Mouse (Mus musculus) urinary bladder, adult 18-20 months (tissue): ENCODE results near the gene Plcd1.

Source experiments
- DNase-seq, 2 experiments: peaks; one replicate each; pipeline ENCODE4 v3.0.0; 2022; ENCODE audit warnings: low spot score in 2 of 2, mixed read lengths in 2 of 2

Gene Plcd1

GRCm38 (mm10) chr9:119053964-119054576, 39.2 kb downstream of the Plcd1 start:
- no peak for DNase-seq

- DNase-seq = peak in 1 of 2 experiments; percentile 74
These were observed 41.0 kb downstream of the Plcd1 start, which contains the start of gene Vill for GRCm38 (mm10) chr9:119052154-119052944. Gene Vill (plus strand): TSS chr9:119052778.

- peak in 1 of 2 experiments; percentile 54 for DNase-seq
These were observed 42.1 kb downstream of the Plcd1 start for GRCm38 (mm10) chr9:119051158-119051557.

DNA sequence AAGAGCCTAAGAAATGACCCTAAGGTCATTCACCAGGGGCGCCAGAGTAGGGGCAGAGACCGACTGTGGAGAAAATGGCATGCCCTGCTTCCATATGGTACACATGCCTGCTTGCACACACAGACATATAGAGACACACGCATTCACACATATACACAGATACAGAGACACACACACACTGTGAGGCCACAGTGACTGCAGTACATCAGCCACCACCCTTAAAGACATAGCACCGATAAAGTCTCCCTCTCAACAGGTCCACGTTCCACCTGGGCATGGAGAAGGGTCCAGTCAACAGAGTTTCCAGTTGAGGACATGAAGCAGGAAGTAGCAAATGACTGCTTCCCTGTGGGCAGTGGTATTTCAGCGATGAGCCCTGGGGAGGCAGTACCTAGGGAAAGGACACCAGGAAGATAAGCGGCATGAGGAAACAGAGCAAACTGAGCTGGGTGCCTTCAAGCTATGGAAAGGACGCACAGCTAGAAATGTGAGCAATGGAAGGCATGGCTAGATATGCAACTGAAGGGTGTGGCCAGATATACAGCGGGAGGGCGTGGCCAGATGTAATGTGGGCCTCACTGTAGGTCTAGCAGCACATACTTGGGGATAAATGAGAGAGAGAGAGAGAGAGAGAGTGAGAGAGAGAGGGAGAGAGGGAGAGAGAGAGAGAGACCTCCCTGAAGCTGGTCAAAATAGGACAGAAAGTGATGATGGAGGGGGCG, 45.0 kb downstream of the Plcd1 start:
- DNase-seq = no peak

GRCm38 (mm10) chr9:119040101-119040775, 53.1 kb downstream of the Plcd1 start:
- DNase-seq = no peak

DNA sequence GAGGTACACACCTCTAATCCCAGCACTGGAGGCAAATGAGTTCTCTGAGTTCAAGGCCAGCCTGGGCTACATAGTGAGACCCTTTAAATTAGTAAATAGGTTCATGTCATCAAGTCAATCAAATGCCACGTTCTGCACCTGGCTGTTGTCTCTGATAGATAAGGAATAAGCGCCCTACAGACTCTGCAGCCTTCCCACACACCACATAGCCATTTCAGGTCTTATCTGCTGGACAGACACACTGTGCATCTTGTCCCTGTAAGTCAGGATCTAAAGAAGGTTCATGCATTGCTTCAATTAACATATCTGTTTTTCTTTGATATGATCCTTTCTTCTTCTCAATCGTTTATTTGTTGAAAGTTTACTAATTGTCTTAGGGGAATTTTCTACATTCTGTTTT, 54.7 kb downstream of the Plcd1 start:
- no peak for DNase-seq

DNA sequence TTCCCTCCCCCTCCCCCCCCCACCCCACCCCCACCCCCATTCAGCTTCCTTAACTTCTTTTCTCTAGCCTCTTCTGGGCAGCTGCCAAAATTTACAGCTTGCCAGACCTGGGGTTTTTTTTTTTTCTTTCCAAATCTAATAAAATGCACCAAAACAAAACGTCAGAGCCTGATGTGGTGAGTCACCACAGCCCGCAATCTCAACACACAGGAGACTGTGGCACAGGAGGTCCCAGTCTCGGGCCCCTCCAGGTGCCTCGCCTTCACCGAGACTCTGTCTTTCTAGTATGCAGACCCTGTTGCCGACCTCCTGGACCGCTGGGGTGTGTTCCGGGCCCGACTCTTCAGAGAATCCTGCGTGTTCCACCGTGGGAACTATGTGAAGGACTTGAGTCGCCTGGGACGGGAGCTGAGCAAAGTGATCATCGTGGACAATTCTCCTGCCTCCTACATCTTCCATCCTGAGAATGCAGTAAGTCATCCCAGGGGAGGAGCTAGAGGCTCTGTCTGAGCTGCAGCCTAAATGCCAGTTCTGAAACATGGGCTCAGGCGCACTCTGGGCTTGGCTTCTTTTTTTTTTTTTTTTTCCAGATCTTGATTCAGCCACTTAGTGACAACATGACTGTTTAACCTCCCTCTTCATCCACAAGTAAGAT, 56.1 kb downstream of the Plcd1 start:
- no peak for DNase-seq

GRCm38 (mm10) chr9:119035836-119036235, 57.5 kb downstream of the Plcd1 start:
- peak in 1 of 2 experiments; percentile 76 for DNase-seq

DNA sequence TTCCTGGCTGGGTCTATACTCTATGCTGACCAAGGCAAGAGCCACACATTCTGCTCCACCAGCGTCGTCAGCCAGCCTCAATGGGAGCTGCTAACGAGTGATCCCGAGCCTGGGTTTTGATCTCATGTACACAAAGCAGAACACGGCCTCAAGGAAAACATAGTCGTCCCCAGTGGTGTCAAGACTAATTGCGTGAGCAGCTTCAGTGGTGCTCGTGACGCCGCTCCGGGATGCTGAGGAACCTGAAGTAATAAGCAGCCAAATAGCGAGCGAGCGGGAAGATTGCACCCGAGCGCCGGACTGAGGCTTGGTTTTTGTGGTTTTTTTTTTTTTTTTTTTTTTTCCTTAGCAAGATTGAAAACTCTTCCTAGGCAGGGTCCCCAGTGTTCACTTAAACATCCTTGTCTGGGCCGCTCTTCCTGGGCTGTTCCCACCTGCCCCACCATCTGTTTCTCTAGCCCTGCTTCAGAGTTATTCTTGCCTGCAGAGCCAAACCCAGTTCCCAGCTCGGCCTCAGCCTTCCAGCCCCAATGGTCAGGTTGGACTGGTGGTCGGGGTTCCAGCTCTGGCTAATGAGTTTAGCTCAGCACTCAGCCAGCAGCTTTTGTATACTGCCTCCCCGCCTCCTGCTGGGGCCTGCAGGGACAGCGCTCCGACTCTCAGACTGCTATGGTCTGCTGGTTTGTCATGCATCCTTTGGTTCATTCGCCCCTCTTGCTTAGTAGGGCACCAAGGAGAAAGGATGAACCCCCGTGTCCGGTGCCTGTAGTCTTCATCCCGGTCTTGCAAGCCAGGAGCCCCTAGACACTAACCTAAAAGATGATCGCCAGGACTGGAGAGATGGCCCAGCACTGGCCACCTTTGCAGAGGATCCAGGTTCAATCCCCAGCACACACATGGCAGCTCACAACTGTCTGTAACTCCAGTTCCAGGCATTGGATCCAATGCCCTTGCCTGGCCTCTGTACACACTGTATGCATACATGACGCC, 58.3 kb downstream of the Plcd1 start:
- DNase-seq = no peak

DNA sequence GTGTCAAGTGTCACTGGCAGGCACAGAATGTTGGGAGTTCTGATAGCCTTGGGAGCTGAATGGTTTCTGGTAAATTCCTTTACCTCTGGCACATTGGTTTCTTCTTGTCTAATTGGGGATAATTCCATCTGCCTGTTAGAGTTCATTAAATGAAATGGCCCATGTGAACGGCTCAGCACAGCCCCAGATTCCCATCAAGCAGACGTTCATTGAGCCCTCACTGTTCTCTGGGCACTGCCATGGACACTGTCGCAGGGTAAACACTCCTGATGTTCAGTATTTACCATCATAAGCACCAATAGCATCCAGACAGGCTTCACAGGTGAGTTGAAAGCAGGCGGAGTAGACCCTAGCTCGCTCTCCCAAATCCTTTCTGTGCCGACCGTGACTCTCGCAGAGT, 59.2 kb downstream of the Plcd1 start:
- no peak for DNase-seq

DNA sequence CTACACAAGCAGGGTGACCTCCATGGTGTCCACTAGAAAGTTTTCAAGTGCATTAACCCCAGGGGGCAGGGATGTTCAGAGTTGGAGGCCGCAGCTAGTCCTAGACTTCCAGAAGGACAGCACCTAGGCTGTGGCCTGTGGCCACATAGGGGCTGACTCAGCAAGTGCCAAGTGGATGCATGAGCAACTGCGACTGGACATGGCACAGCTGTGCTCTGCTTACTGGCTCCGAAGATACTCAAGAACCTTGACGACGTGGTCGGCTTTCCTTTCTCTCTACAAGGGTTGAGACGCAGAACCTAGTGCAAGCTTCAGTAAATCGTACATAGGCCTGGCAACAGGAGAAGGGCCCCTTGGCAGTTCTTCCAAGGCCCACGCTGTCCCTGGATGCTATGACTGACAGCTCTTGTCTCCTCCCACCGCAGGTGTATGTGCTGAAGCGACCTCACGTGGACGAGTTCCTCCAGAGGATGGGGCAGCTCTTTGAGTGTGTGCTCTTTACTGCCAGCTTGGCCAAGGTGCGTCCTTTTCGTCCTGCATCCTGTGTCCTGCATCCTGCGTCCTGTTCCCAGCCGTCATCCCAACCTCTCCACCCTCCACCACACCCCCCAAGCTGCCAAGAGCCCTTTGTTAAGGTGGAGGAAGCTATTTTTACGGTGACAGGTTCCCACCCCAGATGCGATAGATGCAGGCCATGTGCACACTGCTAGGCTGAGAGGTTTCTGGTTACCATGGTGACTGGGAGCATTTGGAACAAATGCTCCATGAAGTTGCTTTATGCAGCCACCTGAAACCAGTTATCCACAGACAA, 60.0 kb downstream of the Plcd1 start:
- DNase-seq = no peak

DNA sequence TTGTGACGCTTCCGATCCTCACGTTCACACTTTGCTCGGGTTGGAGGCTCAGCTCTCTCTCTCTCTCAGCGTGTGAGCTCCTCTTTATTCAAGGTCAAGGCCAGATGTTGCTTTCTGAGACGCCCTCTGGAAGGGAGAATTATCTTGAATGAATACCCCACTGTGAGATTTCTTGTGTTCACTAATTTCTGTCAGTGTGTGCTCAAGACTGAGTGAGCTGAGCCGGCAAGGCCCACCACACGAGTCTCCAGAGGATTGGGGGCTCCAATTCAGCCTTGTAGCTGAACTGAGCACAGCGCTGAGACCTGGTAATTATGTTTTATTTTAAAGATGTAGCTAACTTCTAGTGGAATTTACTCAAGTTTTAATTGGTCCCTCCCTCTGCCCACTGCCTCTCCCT, 60.8 kb downstream of the Plcd1 start:
- no peak for DNase-seq

DNA sequence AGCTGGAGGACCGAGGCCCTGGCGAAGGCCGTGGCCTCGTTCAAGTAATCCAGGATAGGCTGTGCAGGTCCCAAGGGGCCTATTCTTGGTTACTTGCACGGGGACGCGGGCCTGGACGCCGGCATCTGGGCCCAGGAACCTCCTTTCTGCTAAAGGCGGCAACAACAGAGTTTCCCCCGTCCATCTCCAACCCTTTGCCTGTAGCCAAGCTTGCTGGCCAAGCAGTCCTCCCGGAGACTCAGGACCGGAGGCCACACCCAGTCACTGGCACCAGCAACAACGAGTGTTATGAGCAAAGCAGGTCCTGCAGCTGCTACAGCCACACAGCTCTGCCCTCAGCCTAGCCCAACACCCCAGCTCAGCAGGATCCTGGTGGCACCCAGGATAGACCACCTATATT, 61.5 kb downstream of the Plcd1 start:
- DNase-seq = peak in 1 of 2 experiments; percentile 62

GRCm38 (mm10) chr9:119031038-119031437, 62.3 kb downstream of the Plcd1 start:
- DNase-seq = no peak

GRCm38 (mm10) chr9:119029568-119029967, 63.7 kb downstream of the Plcd1 start:
- no peak for DNase-seq

GRCm38 (mm10) chr9:119028226-119029195, 64.8 kb downstream of the Plcd1 start:
- no peak for DNase-seq

GRCm38 (mm10) chr9:119027337-119027736, 66.0 kb downstream of the Plcd1 start:
- DNase-seq = no peak

DNA sequence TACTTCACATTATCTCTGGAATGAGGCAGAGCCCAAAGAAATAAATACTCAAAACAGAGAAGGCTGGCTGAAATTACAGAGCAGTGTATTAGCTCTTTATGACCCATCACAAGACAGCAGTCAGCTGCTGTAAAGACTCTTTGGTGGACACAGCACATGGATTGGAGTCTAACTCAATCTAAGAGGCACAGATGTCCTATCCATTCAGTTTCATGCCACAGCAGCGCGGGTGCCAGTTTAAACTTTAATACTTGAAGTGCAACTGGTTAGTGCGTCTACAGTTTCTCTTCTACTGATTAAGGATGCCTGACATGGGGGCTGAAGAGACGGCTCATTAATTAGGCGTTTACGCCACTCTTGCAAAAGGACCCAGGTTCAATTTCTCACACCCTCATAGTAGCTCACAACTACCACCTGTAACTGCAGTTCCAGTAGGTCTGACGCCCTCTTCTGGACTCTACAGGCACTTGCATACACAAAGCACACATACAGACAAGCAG, 67.4 kb downstream of the Plcd1 start:
- DNase-seq = no peak
